Mouse (Mus musculus): Measurements from ENCODE around the gene CN725425. TPM values are rescaled to one million over a fixed set of nuclear protein-coding genes. Genes with fewer than 3 reads are reported as not detected.

Gene CN725425
- polyA plus RNA-seq (2015; fragmentation: Nextera tagmentation; extraction: Ambion mirVana), result not detected in 2 replicates

DNA sequence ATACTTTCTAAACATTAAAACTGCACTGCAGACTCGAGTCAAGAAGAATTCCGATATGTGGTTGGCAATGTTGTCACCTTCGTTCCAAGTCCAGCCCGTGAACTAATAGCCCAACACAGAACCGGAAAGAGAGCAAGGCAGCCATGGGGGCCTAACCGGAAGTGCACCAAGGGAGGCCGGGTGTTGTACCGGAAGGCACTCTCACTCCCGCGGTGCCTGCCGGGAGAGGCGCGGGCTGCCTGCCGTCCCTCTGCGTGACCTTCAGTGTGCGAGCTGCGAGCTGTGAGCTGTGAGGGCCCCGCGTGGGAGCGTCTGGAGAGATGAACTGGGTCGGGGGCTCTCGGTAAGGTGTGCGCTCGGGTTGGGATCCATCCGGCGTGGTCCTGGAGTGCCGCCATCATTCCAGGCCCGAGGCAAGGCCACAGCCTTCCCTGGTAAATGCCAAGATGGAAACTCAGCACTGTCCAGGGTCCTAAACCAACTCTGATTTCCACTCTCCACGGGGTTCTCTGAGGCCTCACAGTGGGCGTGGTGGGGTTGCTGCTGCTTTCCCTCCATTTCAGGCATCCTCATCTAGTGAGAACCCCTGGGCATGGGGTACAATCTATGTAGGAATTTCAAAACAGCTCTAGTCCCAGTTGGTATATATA lies at the start of gene CN725425:
TSS of gene CN725425 (plus strand) at position 239 of the 650 bp plus-strand sequence.
- no peaks in the 10 kb centered on the region for H3K27me3 ChIP-seq (replicated peaks; ENCODE audit: control insufficient read depth, insufficient read depth, low read length)
- no peak within 1 kb of the TSS for H3K27ac ChIP-seq (ENCODE audit: low read length)
- H3K36me3 ChIP-seq (ENCODE audit: control insufficient read depth, insufficient read depth, low read length), result no peaks in the 10 kb centered on the region
- H3K4me2 ChIP-seq (ENCODE audit: low read depth, low read length), result no peak within 1 kb of the TSS
- 93% methylated on average over 30 of the region's 30 CpGs for WGBS
- H3K9me3 ChIP-seq (ENCODE audit: control insufficient read depth, low read length), result no peaks in the 10 kb centered on the region
- no peaks in the 10 kb centered on the region for H3K4me1 ChIP-seq (ENCODE audit: control insufficient read depth, insufficient read depth, low read length)
- H3K4me3 ChIP-seq (ENCODE audit: low read length), result no peak within 1 kb of the TSS
- ATAC-seq, result no peak
- no peak within 1 kb of the TSS for H3K9ac ChIP-seq (ENCODE audit: low read depth, low read length)

DNA sequence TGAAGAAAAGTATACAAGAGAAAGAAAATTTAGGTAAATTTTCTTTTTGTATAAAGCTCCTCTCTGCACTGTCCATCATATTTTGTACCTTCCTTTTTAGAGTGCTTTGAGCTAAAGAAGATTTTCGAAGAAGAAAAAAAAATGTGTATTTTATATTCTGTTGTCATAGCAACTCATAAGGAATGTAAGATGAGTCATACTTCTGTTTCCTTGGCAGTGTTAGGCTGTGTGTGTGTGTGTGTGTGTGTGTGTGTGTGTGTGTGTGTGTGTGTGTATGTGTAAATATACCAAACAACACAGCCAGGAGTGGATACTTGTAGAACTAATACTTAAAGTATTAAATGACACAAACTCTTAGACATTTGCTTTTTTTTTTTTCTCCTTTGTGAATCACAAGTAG lies 46.7 kb upstream of the CN725425 start:
- no peak for ATAC-seq
- Histone ChIP-seq H3K27ac (ENCODE audit: low read length) (no peak overlapping the region), H3K4me3 (ENCODE audit: low read length) (no peak overlapping the region), H3K36me3 (ENCODE audit: control insufficient read depth, insufficient read depth, low read length) (no peaks in the 10 kb centered on the region), H3K27me3 (replicated peaks; ENCODE audit: control insufficient read depth, insufficient read depth, low read length) (no peaks in the 10 kb centered on the region), H3K4me2 (ENCODE audit: low read depth, low read length) (no peak overlapping the region), H3K9me3 (ENCODE audit: control insufficient read depth, low read length) (no peaks in the 10 kb centered on the region), H3K4me1 (ENCODE audit: control insufficient read depth, insufficient read depth, low read length) (no peaks in the 10 kb centered on the region), H3K9ac (ENCODE audit: low read depth, low read length) (no peak overlapping the region)
- 47% methylated on average over 1 of the region's 1 CpGs for WGBS

DNA sequence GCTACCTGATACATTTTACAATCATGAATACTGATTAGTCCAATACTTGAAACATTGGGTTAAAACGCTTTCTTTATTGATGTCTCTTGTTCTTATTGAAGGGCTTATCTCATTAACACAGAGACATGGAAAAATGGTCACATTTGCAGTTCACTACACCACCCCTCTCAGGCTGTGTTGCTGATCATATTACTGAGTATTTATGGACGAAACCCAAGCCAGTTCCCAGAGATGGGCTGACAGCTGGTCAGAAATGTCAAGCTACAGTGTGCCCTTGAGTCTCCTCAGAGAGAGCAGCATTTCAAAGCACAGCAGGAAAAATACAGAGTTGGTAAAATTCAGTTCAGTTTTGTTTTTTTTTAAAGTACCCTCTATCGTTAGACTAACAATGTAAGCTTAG lies 46.0 kb upstream of the CN725425 start:
- H3K4me1 ChIP-seq (ENCODE audit: control insufficient read depth, insufficient read depth, low read length), result no peaks in the 10 kb centered on the region
- ATAC-seq, result no peak
- no peak overlapping the region for H3K4me2 ChIP-seq (ENCODE audit: low read depth, low read length)
- 74% methylated on average over 3 of the region's 3 CpGs for WGBS
- no peak overlapping the region for H3K4me3 ChIP-seq (ENCODE audit: low read length)
- no peaks in the 10 kb centered on the region for H3K27me3 ChIP-seq (replicated peaks; ENCODE audit: control insufficient read depth, insufficient read depth, low read length)
- no peak overlapping the region for H3K9ac ChIP-seq (ENCODE audit: low read depth, low read length)
- no peaks in the 10 kb centered on the region for H3K36me3 ChIP-seq (ENCODE audit: control insufficient read depth, insufficient read depth, low read length)
- H3K9me3 ChIP-seq (ENCODE audit: control insufficient read depth, low read length), result no peaks in the 10 kb centered on the region
- no peak overlapping the region for H3K27ac ChIP-seq (ENCODE audit: low read length)

DNA sequence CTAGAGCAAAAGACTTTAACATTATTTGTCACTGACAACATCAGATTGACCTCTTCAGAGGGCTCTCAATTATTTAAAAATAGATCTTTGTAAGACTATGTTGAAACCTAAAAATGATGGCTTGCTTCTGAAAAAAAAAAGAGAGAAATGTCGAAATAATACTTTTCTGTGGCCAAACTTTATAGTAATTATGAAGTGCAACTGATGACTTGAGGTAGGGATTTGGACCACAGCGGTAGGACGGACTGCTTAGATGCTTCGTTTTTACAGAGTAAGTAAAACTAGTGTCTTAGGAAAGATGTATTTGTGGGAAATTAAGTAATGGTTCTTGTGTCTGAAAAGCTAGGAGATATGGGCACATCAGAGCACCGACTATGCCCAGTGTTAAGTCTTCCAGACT lies 38.1 kb upstream of the CN725425 start:
- no peak overlapping the region for H3K4me2 ChIP-seq (ENCODE audit: low read depth, low read length)
- WGBS, result 90% methylated on average over 5 of the region's 5 CpGs
- ATAC-seq, result no peak
- H3K4me1 ChIP-seq (ENCODE audit: control insufficient read depth, insufficient read depth, low read length), result no peaks in the 10 kb centered on the region
- no peaks in the 10 kb centered on the region for H3K36me3 ChIP-seq (ENCODE audit: control insufficient read depth, insufficient read depth, low read length)
- no peak overlapping the region for H3K4me3 ChIP-seq (ENCODE audit: low read length)
- no peak overlapping the region for H3K9ac ChIP-seq (ENCODE audit: low read depth, low read length)
- H3K27ac ChIP-seq (ENCODE audit: low read length), result no peak overlapping the region
- no peaks in the 10 kb centered on the region for H3K27me3 ChIP-seq (replicated peaks; ENCODE audit: control insufficient read depth, insufficient read depth, low read length)
- no peaks in the 10 kb centered on the region for H3K9me3 ChIP-seq (ENCODE audit: control insufficient read depth, low read length)

DNA sequence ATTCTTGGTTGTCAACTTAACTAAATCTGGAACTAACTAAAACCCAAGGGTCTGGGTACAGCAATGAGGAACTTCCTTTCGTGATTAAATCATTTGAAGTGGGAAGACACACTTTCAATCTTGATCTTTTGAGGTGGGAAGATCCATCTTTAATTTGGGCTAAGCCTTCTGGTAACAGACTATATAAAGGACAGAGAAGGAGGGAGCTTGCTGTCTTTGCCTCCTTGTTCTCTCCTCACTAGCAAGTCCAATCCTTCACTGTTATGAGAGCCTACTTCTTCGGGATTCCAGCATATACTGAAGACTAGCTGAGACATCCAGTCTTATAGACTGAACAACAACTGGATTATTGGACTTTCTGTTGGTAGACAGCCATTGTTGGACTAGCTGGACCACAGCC lies 35.8 kb upstream of the CN725425 start:
- Histone ChIP-seq H3K9ac (ENCODE audit: low read depth, low read length) (no peak overlapping the region), H3K4me2 (ENCODE audit: low read depth, low read length) (no peak overlapping the region), H3K27ac (ENCODE audit: low read length) (no peak overlapping the region), H3K36me3 (ENCODE audit: control insufficient read depth, insufficient read depth, low read length) (no peaks in the 10 kb centered on the region), H3K4me1 (ENCODE audit: control insufficient read depth, insufficient read depth, low read length) (no peaks in the 10 kb centered on the region), H3K9me3 (ENCODE audit: control insufficient read depth, low read length) (no peaks in the 10 kb centered on the region), H3K27me3 (replicated peaks; ENCODE audit: control insufficient read depth, insufficient read depth, low read length) (no peaks in the 10 kb centered on the region), H3K4me3 (ENCODE audit: low read length) (no peak overlapping the region)
- ATAC-seq, result no peak
- WGBS, result 81% methylated on average over 2 of the region's 2 CpGs

DNA sequence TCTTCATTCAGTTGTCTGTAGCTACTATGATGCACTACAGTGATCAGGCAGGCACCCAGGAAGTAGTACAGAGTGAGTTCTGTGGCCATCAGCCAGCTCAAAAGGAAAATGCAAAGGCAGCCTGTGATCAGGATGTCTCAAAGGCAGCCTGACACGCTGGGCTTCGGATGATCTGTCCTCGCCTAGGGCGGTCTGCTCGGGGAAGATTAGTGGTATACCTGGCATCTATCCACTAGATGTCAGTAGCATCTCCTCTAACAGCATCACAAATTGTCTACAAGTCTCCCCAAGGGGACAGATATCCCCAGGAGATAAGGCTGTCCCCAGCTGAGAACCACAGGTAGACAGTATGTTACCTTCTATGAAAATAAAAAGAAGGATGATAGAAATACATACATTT lies 34.3 kb upstream of the CN725425 start:
- 15% methylated on average over 5 of the region's 5 CpGs for WGBS
- no peak for ATAC-seq

DNA sequence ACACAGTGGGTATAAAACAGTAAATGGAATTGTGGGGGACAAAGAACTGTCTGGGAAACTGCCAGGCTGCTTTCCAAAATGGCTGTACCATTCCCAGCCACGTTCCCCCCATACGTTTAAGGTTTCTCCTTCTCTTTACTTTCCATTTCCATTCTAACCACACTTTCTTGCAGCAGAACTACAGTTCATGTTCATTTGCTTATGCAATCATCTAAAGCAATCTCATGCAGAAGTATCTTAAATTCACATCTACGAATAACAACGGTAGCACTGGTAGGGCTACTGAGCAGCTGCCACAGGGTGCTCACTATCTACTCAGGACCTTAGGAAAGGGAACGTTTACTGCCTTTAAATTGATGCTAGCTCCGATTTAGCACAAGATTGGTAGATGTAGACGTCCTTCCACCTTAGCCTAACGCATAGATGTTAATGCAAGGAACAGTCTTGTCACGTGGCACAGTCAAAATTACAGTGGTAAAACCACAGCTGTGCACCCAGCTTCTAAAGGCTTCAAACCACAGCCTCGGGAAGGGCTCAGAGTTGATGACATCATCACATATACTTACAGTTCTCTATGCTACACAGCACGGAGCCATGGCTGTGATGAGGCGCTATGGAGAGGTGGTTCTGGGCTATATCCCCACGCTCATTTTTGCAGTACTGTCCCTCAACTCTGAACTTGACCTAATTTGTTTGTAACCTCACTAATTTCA lies 31.3 kb upstream of the CN725425 start:
- Histone ChIP-seq H3K9me3 (ENCODE audit: control insufficient read depth, low read length) (no peaks in the 10 kb centered on the region), H3K36me3 (ENCODE audit: control insufficient read depth, insufficient read depth, low read length) (no peaks in the 10 kb centered on the region), H3K27me3 (replicated peaks; ENCODE audit: control insufficient read depth, insufficient read depth, low read length) (no peaks in the 10 kb centered on the region), H3K4me2 (ENCODE audit: low read depth, low read length) (no peak overlapping the region), H3K27ac (ENCODE audit: low read length) (no peak overlapping the region), H3K4me1 (ENCODE audit: control insufficient read depth, insufficient read depth, low read length) (no peaks in the 10 kb centered on the region), H3K9ac (ENCODE audit: low read depth, low read length) (no peak overlapping the region), H3K4me3 (ENCODE audit: low read length) (no peak overlapping the region)
- no peak for ATAC-seq
- 82% methylated on average over 13 of the region's 13 CpGs for WGBS

More for the DNA sequence above, 34.3 kb upstream of the CN725425 start:
- no peaks in the 10 kb centered on the region for H3K4me1 ChIP-seq (ENCODE audit: control insufficient read depth, insufficient read depth, low read length)
- H3K27me3 ChIP-seq (replicated peaks; ENCODE audit: control insufficient read depth, insufficient read depth, low read length), result no peaks in the 10 kb centered on the region
- H3K27ac ChIP-seq (ENCODE audit: low read length), result no peak overlapping the region
- H3K36me3 ChIP-seq (ENCODE audit: control insufficient read depth, insufficient read depth, low read length), result no peaks in the 10 kb centered on the region
- no peak overlapping the region for H3K9ac ChIP-seq (ENCODE audit: low read depth, low read length)
- no peak overlapping the region for H3K4me2 ChIP-seq (ENCODE audit: low read depth, low read length)
- H3K4me3 ChIP-seq (ENCODE audit: low read length), result no peak overlapping the region
- H3K9me3 ChIP-seq (ENCODE audit: control insufficient read depth, low read length), result no peaks in the 10 kb centered on the region

- Histone ChIP-seq H3K4me1 (ENCODE audit: control insufficient read depth, insufficient read depth, low read length) (no peaks in the 10 kb centered on the region), H3K4me2 (ENCODE audit: low read depth, low read length) (no peak overlapping the region), H3K9me3 (ENCODE audit: control insufficient read depth, low read length) (no peaks in the 10 kb centered on the region), H3K27me3 (replicated peaks; ENCODE audit: control insufficient read depth, insufficient read depth, low read length) (no peaks in the 10 kb centered on the region), H3K36me3 (ENCODE audit: control insufficient read depth, insufficient read depth, low read length) (no peaks in the 10 kb centered on the region), H3K9ac (ENCODE audit: low read depth, low read length) (no peak overlapping the region), H3K4me3 (ENCODE audit: low read length) (no peak overlapping the region), H3K27ac (ENCODE audit: low read length) (no peak overlapping the region)
- ATAC-seq, result no peak
- 78% methylated on average over 9 of the region's 9 CpGs for WGBS
Observed at GRCm38 (mm10) chr15:91170602-91171328, 28.5 kb upstream of the CN725425 start.

DNA sequence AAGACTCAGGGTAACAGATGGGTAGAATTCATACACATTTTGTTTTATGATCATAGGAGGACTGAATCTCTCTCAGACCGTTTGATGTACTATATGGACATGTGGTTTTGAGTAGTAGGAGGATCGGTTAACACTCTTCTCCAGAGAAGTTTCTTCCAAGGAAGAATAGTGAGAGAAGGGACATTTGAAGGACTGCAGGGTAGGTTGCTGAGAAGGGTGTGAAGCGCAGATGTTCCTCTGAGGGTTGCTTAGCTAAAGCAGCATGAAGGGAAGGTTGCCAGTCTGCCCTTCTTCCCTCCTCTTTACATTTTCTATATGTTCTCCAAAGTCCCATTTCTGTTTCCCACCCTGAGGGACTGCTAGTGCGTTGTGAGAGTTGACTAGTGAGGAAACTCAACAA lies 28.0 kb upstream of the CN725425 start:
- Histone ChIP-seq H3K27ac (ENCODE audit: low read length) (no peak overlapping the region), H3K9ac (ENCODE audit: low read depth, low read length) (no peak overlapping the region), H3K27me3 (replicated peaks; ENCODE audit: control insufficient read depth, insufficient read depth, low read length) (no peaks in the 10 kb centered on the region), H3K9me3 (ENCODE audit: control insufficient read depth, low read length) (no peaks in the 10 kb centered on the region), H3K4me2 (ENCODE audit: low read depth, low read length) (no peak overlapping the region), H3K4me1 (ENCODE audit: control insufficient read depth, insufficient read depth, low read length) (no peaks in the 10 kb centered on the region), H3K4me3 (ENCODE audit: low read length) (no peak overlapping the region), H3K36me3 (ENCODE audit: control insufficient read depth, insufficient read depth, low read length) (no peaks in the 10 kb centered on the region)
- no peak for ATAC-seq
- WGBS, result 80% methylated on average over 4 of the region's 4 CpGs

Data from intestine, embryonic 16.5 days (tissue).